Mouse (Mus musculus) intestine, embryonic 16.5 days (tissue): ENCODE measurements around the gene Txndc2. TPM values are rescaled to one million over a fixed set of nuclear protein-coding genes. Genes with fewer than 3 reads are reported as not detected.

Experiments used
- ATAC-seq: fragments of 200-750 bp; cut with Nextera tagmentation; 2 replicates; pipeline ENCODE4 v1.8.0; 2017; ENCODE audit warnings: moderate TSS enrichment, moderate library complexity
- H3K27ac ChIP-seq: fragments of 300-500 bp; sonication (generic); 2 replicates; pipeline ENCODE4 v1.5.1; 2014; ENCODE audit warnings: mild to moderate bottlenecking, low read length
- H3K27me3 ChIP-seq: fragments of 300-500 bp; sonication (generic); replicated peaks from 2 replicates; pipeline ENCODE4 v1.6.1; 2014; ENCODE audit warnings: low read length, control low read depth, mixed read lengths; ENCODE audit not compliant: control insufficient read depth, insufficient read depth
- H3K36me3 ChIP-seq: fragments of 300-500 bp; sonication (generic); 2 replicates; pipeline ENCODE4 v1.6.1; 2014; ENCODE audit warnings: low read length, control low read depth; ENCODE audit not compliant: control insufficient read depth, insufficient read depth
- H3K4me1 ChIP-seq: fragments of 300-500 bp; sonication (generic); 2 replicates; pipeline ENCODE4 v1.6.1; 2014; ENCODE audit warnings: low read length, control low read depth, mixed read lengths; ENCODE audit not compliant: control insufficient read depth, insufficient read depth
- H3K4me2 ChIP-seq: fragments of 300-500 bp; sonication (generic); 2 replicates; pipeline ENCODE4 v1.6.1; 2014; ENCODE audit warnings: low read depth, low read length, control low read depth
- H3K4me3 ChIP-seq: fragments of 300-500 bp; sonication (generic); 2 replicates; pipeline ENCODE4 v1.5.1; 2014; ENCODE audit warnings: mild to moderate bottlenecking, low read length
- H3K9ac ChIP-seq: fragments of 300-500 bp; sonication (generic); 2 replicates; pipeline ENCODE4 v1.6.1; 2014; ENCODE audit warnings: low read depth, low read length
- H3K9me3 ChIP-seq: fragments of 300-500 bp; sonication (generic); 2 replicates; pipeline ENCODE4 v1.6.1; 2016; ENCODE audit warnings: low read length, control low read depth; ENCODE audit not compliant: control insufficient read depth
- WGBS: fragments of 180-500 bp; shearing (Covaris S2); extraction: QIAGEN DNeasy Blood & Tissue Kit; methylation state at CpG from one replicate; pipeline ENCODE4 v1.1.7; 2014; 5-methylcytosine and 5-hydroxymethylcytosine counted together
- polyA plus RNA-seq: library from polyadenylated mRNA; unstranded; fragments of >200 nt; fragmentation: Nextera tagmentation; extraction: Ambion mirVana; gene quantifications from 2 replicates; pipeline ENCODE4 v1.2.1, GENCODE M21; 2015

The Txndc2 gene
- polyA plus RNA-seq, 1 experiment from 2014 or later = not detected

DNA sequence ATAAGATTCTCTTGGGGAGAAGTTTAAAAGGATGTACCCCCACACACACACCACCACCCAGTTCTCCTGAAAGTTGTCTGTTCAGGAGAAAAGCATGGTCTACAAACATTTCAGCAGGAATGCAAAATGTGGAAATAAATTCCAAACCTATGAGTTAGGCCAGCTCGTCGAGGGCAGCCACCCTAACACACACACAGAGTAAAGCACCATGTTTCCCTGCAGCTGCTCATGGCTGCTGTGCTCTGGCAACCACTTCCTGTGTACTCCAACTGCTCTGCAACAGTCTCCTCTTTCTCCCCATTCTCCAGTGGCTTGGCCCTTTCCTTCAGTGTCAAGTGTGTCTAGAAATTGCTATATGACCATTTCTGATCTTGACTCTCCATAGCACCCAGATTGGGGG, 16.4 kb upstream of the Txndc2 start:
- ATAC-seq = no peak
- H3K9ac ChIP-seq = no peak overlapping the region
- H3K4me3 ChIP-seq = no peak overlapping the region
- H3K4me2 ChIP-seq = no peak overlapping the region
- H3K9me3 ChIP-seq = no peaks in the 10 kb centered on the region
- no peak overlapping the region for H3K27ac ChIP-seq
- no peaks in the 10 kb centered on the region for H3K4me1 ChIP-seq
- no peaks in the 10 kb centered on the region for H3K27me3 ChIP-seq
- H3K36me3 ChIP-seq = no peaks in the 10 kb centered on the region
- WGBS = 43% methylated on average over 2 of the region's 2 CpGs

- no peak overlapping the region for H3K9ac ChIP-seq
- H3K36me3 ChIP-seq = no peaks in the 10 kb centered on the region
- no peak overlapping the region for H3K4me3 ChIP-seq
- H3K4me2 ChIP-seq = no peak overlapping the region
- no peak overlapping the region for H3K27ac ChIP-seq
- H3K4me1 ChIP-seq = no peaks in the 10 kb centered on the region
- H3K9me3 ChIP-seq = no peaks in the 10 kb centered on the region
- H3K27me3 ChIP-seq = no peaks in the 10 kb centered on the region
- ATAC-seq = no peak
- 86% methylated on average over 9 of the region's 9 CpGs for WGBS
Observed at GRCm38 (mm10) chr17:65657958-65658357, 16.0 kb upstream of the Txndc2 start.

DNA sequence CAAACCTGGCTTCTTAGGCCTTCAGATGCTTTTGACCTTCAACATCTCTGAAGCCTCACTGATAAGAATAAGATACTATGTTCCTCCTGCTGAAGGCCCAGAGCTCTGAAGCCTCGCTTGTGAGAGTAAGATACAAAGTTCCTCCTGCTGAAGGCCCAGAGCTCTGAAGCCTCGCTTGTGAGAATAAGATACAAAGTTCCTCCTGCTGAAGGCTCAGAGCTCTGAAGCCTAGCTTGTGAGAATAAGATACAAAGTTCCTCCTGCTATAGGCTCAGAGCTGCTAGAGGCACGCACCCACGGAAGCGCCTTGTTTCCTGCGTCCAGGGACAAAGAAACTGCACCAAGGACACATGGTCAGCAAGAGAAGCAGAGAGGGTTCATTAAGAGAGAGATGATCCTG, 14.8 kb upstream of the Txndc2 start:
- no peak overlapping the region for H3K27ac ChIP-seq
- no peak overlapping the region for H3K4me2 ChIP-seq
- no peaks in the 10 kb centered on the region for H3K9me3 ChIP-seq
- WGBS = 85% methylated on average over 6 of the region's 6 CpGs
- H3K36me3 ChIP-seq = no peaks in the 10 kb centered on the region
- H3K9ac ChIP-seq = no peak overlapping the region
- H3K4me3 ChIP-seq = no peak overlapping the region
- H3K27me3 ChIP-seq = no peaks in the 10 kb centered on the region
- no peaks in the 10 kb centered on the region for H3K4me1 ChIP-seq
- ATAC-seq = no peak

- Histone ChIP-seq H3K4me2 (no peak overlapping the region), H3K27ac (no peak overlapping the region), H3K36me3 (no peaks in the 10 kb centered on the region), H3K4me1 (no peaks in the 10 kb centered on the region), H3K9ac (no peak overlapping the region), H3K4me3 (no peak overlapping the region), H3K27me3 (no peaks in the 10 kb centered on the region), H3K9me3 (no peaks in the 10 kb centered on the region)
- ATAC-seq = no peak
- WGBS = 89% methylated on average over 8 of the region's 8 CpGs
Observed at GRCm38 (mm10) chr17:65656076-65656475, 14.1 kb upstream of the Txndc2 start.

- Histone ChIP-seq H3K27ac (no peak overlapping the region), H3K27me3 (no peaks in the 10 kb centered on the region), H3K4me3 (no peak overlapping the region), H3K4me2 (no peak overlapping the region), H3K9ac (no peak overlapping the region), H3K9me3 (no peaks in the 10 kb centered on the region), H3K4me1 (no peaks in the 10 kb centered on the region), H3K36me3 (no peaks in the 10 kb centered on the region)
- WGBS = 78% methylated on average over 4 of the region's 4 CpGs
- no peak for ATAC-seq
Observed at GRCm38 (mm10) chr17:65655608-65656007, 13.6 kb upstream of the Txndc2 start.

- no peaks in the 10 kb centered on the region for H3K27me3 ChIP-seq
- H3K9me3 ChIP-seq = no peaks in the 10 kb centered on the region
- H3K4me3 ChIP-seq = no peak overlapping the region
- H3K36me3 ChIP-seq = no peaks in the 10 kb centered on the region
- no peak for ATAC-seq
- 93% methylated on average over 6 of the region's 6 CpGs for WGBS
- H3K4me1 ChIP-seq = no peaks in the 10 kb centered on the region
- H3K9ac ChIP-seq = no peak overlapping the region
- H3K4me2 ChIP-seq = no peak overlapping the region
- no peak overlapping the region for H3K27ac ChIP-seq
Observed at GRCm38 (mm10) chr17:65650598-65650997, 8.6 kb upstream of the Txndc2 start.

DNA sequence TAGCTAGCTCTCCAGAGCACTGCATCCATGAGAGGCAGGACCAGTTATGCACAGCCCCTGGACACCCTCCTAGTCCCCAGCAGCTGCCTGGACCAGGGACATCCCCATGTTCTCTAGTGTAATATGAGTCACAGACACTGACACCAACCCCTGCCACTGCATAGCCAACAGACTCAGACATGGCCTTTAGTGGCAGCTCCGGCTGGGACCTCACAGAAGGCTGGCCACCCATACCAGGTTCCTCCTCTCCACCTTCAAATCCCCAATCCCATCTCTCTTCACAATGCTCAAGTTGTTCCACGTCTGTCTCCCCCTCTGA, 7.2 kb upstream of the Txndc2 start:
- 81% methylated on average over 2 of the region's 2 CpGs for WGBS
- no peak overlapping the region for H3K9ac ChIP-seq
- no peaks in the 10 kb centered on the region for H3K4me1 ChIP-seq
- H3K9me3 ChIP-seq = no peaks in the 10 kb centered on the region
- no peak for ATAC-seq
- H3K4me3 ChIP-seq = no peak overlapping the region
- no peaks in the 10 kb centered on the region for H3K27me3 ChIP-seq
- no peaks in the 10 kb centered on the region for H3K36me3 ChIP-seq
- H3K4me2 ChIP-seq = no peak overlapping the region
- H3K27ac ChIP-seq = no peak overlapping the region

- Histone ChIP-seq H3K4me2 (no peak overlapping the region), H3K36me3 (no peaks in the 10 kb centered on the region), H3K27ac (no peak overlapping the region), H3K9ac (no peak overlapping the region), H3K27me3 (no peaks in the 10 kb centered on the region), H3K4me1 (no peaks in the 10 kb centered on the region), H3K4me3 (no peak overlapping the region), H3K9me3 (no peaks in the 10 kb centered on the region)
- 81% methylated on average over 9 of the region's 9 CpGs for WGBS
- no peak for ATAC-seq
Observed at GRCm38 (mm10) chr17:65648371-65649174, 6.6 kb upstream of the Txndc2 start.

DNA sequence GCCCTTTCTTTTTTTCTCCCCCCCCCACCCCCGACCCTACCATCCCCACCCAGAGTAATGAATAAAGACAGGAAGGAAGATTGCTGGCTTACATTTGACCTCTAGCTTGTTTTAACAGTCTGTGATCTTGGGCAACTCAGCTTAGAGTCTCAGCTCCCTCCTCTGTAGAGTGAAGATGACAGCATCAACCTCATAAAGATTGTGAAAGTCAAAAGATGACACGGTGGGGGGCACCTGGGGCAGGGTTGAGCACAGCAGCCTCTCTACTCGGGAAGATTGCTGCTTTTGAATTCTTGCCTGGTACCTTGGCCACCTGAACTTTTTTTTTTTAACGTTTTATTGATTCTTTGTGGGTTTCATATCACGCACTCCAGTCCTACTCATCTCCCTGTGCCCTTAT, 6.0 kb upstream of the Txndc2 start:
- Histone ChIP-seq H3K4me3 (no peak overlapping the region), H3K9me3 (no peaks in the 10 kb centered on the region), H3K4me2 (no peak overlapping the region), H3K27me3 (no peaks in the 10 kb centered on the region), H3K27ac (no peak overlapping the region), H3K36me3 (no peaks in the 10 kb centered on the region), H3K4me1 (no peaks in the 10 kb centered on the region), H3K9ac (no peak overlapping the region)
- ATAC-seq = no peak
- WGBS = 55% methylated on average over 5 of the region's 5 CpGs

GRCm38 (mm10) chr17:65647226-65647625, 5.3 kb upstream of the Txndc2 start:
- Histone ChIP-seq H3K9me3 (no peaks in the 10 kb centered on the region), H3K4me1 (no peaks in the 10 kb centered on the region), H3K36me3 (no peaks in the 10 kb centered on the region), H3K4me2 (no peak overlapping the region), H3K27me3 (no peaks in the 10 kb centered on the region), H3K27ac (no peak overlapping the region), H3K9ac (no peak overlapping the region), H3K4me3 (no peak overlapping the region)
- WGBS = 77% methylated on average over 6 of the region's 6 CpGs
- ATAC-seq = no peak
